Mouse (Mus musculus): Measurements from ENCODE around the gene Chmp6. TPM values are rescaled to one million over a fixed set of nuclear protein-coding genes. Genes with fewer than 3 reads are reported as not detected.

The Chmp6 gene
- polyA plus RNA-seq, 1 experiment from 2014 or later: 94.0 TPM

DNA sequence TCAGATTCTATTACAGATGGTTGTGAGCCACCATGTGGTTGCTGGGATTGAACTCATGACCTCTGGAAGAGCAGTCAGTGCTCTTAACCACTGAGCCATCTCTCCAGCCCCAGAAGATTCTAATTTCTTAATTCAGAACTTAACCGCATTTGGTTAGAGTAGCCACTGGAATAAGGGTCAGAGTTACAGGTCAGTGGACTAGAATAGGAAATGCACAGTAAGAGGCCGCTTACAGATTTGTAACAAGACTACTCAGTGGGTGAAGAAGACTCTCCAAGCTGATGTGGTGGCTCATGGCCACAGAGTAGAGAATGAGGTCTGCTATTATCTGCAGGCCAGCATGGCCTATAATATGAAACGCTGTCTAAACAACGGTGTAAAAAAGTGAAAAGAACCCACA is 10.3 kb upstream of the Chmp6 start:
- WGBS: 81% methylated on average over 4 of the region's 4 CpGs
- Histone ChIP-seq H3K36me3 (ENCODE audit: control insufficient read depth, insufficient read depth, low read length) (peaks cover 14% of the 10 kb centered on the region), H3K4me1 (ENCODE audit: control insufficient read depth, insufficient read depth, low read length) (no peaks in the 10 kb centered on the region), H3K9ac (ENCODE audit: low read depth, low read length) (no peak overlapping the region), H3K27me3 (ENCODE audit: control insufficient read depth, insufficient read depth, low read length) (no peaks in the 10 kb centered on the region), H3K4me3 (ENCODE audit: low read length) (no peak overlapping the region), H3K9me3 (ENCODE audit: control insufficient read depth, low read length) (no peaks in the 10 kb centered on the region), H3K4me2 (replicated peaks; ENCODE audit: low read depth, low read length) (no peak overlapping the region), H3K27ac (ENCODE audit: low read depth, low read length) (no peak overlapping the region)
- no peak for ATAC-seq (ENCODE audit: low FRiP score, low TSS enrichment)

DNA sequence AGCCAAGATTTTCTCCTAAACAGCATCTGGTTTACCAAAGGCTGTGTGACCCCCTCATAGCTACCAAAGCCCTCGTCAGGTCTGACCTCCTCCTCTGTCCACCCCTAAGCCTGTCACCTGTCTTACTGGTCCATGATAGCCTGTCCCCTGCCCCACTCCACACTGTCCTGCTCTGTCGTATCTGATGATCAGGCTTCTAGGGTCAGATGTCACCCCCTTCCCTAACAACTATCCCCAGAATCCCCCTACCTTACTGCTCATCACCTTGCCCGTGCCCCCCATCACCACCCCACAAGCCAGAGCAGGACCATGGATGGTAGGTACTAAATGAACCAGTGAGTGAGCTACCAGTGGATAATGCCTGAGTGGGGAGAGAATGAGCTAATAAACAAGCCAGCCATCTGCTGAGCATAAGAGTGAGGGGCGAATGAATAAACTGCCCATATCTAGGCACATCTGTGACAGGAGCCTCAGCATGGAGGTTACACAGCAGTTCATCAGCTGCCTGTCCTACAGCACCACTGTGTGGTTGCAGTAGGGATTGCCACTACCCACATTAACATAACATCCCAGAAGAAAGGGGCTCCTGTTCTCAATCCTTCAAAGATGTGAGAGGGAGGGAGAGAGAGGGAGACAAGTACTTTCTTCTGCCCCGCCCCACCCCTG is 8.5 kb upstream of the Chmp6 start:
- Histone ChIP-seq H3K36me3 (ENCODE audit: control insufficient read depth, insufficient read depth, low read length) (no peaks in the 10 kb centered on the region), H3K4me2 (replicated peaks; ENCODE audit: low read depth, low read length) (no peak overlapping the region), H3K4me1 (ENCODE audit: control insufficient read depth, insufficient read depth, low read length) (peaks cover 3% of the 10 kb centered on the region; the same call in 1 of the 2 replicates), H3K27ac (ENCODE audit: low read depth, low read length) (no peak overlapping the region), H3K4me3 (ENCODE audit: low read length) (no peak overlapping the region), H3K9me3 (ENCODE audit: control insufficient read depth, low read length) (no peaks in the 10 kb centered on the region), H3K27me3 (ENCODE audit: control insufficient read depth, insufficient read depth, low read length) (no peaks in the 10 kb centered on the region), H3K9ac (ENCODE audit: low read depth, low read length) (no peak overlapping the region)
- WGBS: 42% methylated on average over 5 of the region's 5 CpGs
- peak; percentile 41; the same call in 1 of the 2 replicates for ATAC-seq (ENCODE audit: low FRiP score, low TSS enrichment)

DNA sequence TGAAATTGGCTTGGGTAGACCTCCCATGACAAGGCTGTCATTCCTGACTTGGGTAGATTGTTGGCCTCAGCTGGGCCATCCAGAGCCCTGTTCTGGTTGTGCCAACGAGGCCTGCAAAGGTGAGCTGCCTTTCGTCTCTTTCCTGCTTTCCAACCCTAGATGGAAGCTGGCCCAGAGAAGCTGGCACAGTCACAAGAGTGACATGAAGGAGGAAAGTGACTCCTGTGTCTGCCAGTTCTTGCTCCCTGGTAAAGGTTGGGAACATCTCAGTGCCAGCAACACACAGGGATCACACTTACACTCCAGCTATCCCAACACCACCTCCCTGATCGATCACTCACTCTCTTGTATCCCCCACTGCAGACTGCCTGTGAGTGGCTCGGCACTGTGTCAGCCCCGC is 7.4 kb upstream of the Chmp6 start:
- H3K27me3 ChIP-seq (ENCODE audit: control insufficient read depth, insufficient read depth, low read length): no peaks in the 10 kb centered on the region
- no peak overlapping the region for H3K4me3 ChIP-seq (ENCODE audit: low read length)
- peaks cover 6% of the 10 kb centered on the region; the same call in 1 of the 2 replicates for H3K4me1 ChIP-seq (ENCODE audit: control insufficient read depth, insufficient read depth, low read length)
- H3K4me2 ChIP-seq (replicated peaks; ENCODE audit: low read depth, low read length): no peak overlapping the region
- H3K27ac ChIP-seq (ENCODE audit: low read depth, low read length): no peak overlapping the region
- 85% methylated on average over 5 of the region's 5 CpGs for WGBS
- no peak overlapping the region for H3K9ac ChIP-seq (ENCODE audit: low read depth, low read length)
- no peak for ATAC-seq (ENCODE audit: low FRiP score, low TSS enrichment)
- no peaks in the 10 kb centered on the region for H3K9me3 ChIP-seq (ENCODE audit: control insufficient read depth, low read length)
- H3K36me3 ChIP-seq (ENCODE audit: control insufficient read depth, insufficient read depth, low read length): no peaks in the 10 kb centered on the region

DNA sequence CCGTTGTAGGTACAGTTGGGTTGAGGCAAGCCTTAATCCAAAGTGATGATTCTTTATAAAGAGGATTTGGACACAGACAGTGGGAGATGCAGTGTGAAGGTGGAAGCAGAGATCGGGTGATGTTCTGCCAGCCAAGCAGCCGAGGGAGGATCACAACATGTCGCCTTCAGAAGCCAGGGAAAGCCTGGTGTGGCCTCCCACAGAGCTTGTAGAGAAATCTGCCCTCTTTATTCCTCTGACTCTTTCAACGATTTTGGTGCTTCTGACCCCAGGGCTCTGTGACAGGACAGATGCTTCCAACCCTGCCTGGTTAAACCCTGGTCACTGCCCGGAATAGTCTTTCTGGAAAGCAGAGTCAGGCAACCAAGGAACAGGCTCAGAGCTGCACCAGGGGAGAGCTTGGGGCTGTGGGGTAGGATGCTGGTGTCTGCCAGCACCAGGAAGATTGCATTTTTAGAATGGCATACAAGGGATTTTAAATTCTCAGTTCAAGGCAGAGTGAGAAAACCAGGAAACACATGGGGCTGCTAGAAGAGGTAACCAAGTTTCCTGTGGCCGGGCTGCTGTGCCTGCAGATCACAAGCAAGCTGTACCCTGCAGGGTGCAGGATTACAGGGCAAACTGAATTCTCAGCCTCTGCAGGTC is 6.1 kb upstream of the Chmp6 start:
- H3K27me3 ChIP-seq (ENCODE audit: control insufficient read depth, insufficient read depth, low read length): no peaks in the 10 kb centered on the region
- WGBS: 47% methylated on average over 7 of the region's 7 CpGs
- H3K36me3 ChIP-seq (ENCODE audit: control insufficient read depth, insufficient read depth, low read length): no peaks in the 10 kb centered on the region
- H3K4me3 ChIP-seq (ENCODE audit: low read length): no peak overlapping the region
- no peak for ATAC-seq (ENCODE audit: low FRiP score, low TSS enrichment)
- no peaks in the 10 kb centered on the region for H3K9me3 ChIP-seq (ENCODE audit: control insufficient read depth, low read length)
- no peak overlapping the region for H3K9ac ChIP-seq (ENCODE audit: low read depth, low read length)
- H3K4me1 ChIP-seq (ENCODE audit: control insufficient read depth, insufficient read depth, low read length): peaks cover 6% of the 10 kb centered on the region; the same call in 1 of the 2 replicates
- H3K27ac ChIP-seq (ENCODE audit: low read depth, low read length): no peak overlapping the region
- H3K4me2 ChIP-seq (replicated peaks; ENCODE audit: low read depth, low read length): no peak overlapping the region

DNA sequence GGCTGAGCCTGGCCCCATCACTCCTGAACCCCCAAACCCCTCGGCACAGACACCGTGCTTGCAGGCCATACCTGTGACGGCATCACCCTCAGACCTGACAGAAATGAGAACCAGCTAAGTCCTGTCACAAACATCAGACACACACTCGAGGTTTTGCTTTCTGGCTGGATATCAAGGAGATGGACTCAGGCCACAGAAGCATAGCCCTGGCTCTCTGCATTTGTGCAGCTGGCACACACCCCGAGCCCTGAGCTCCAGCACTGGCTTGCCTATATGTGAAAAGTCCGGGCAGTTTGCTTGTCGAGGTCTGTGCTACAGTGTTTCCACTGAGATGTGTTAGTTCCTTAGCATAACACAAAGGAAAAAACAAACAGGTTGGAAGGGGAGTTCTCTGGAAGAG is 5.5 kb upstream of the Chmp6 start:
- no peak overlapping the region for H3K4me2 ChIP-seq (replicated peaks; ENCODE audit: low read depth, low read length)
- H3K9me3 ChIP-seq (ENCODE audit: control insufficient read depth, low read length): no peaks in the 10 kb centered on the region
- ATAC-seq (ENCODE audit: low FRiP score, low TSS enrichment): no peak
- no peaks in the 10 kb centered on the region for H3K27me3 ChIP-seq (ENCODE audit: control insufficient read depth, insufficient read depth, low read length)
- no peak overlapping the region for H3K27ac ChIP-seq (ENCODE audit: low read depth, low read length)
- no peak overlapping the region for H3K9ac ChIP-seq (ENCODE audit: low read depth, low read length)
- peaks cover 7% of the 10 kb centered on the region for H3K4me1 ChIP-seq (ENCODE audit: control insufficient read depth, insufficient read depth, low read length)
- no peaks in the 10 kb centered on the region for H3K36me3 ChIP-seq (ENCODE audit: control insufficient read depth, insufficient read depth, low read length)
- no peak overlapping the region for H3K4me3 ChIP-seq (ENCODE audit: low read length)
- WGBS: 55% methylated on average over 7 of the region's 7 CpGs

GRCm38 (mm10) chr11:119909436-119909835 is 3.8 kb upstream of the Chmp6 start:
- whole genome bisulfite sequencing: 0% methylated on average over 5 of the region's 5 CpGs
- H3K4me3 ChIP-seq (ENCODE audit: low read length): no peak overlapping the region
- H3K27ac ChIP-seq (ENCODE audit: low read depth, low read length): no peak overlapping the region
- H3K4me1 ChIP-seq (ENCODE audit: control insufficient read depth, insufficient read depth, low read length): peaks cover 14% of the 10 kb centered on the region
- H3K9ac ChIP-seq (ENCODE audit: low read depth, low read length): no peak overlapping the region
- H3K36me3 ChIP-seq (ENCODE audit: control insufficient read depth, insufficient read depth, low read length): no peaks in the 10 kb centered on the region
- H3K27me3 ChIP-seq (ENCODE audit: control insufficient read depth, insufficient read depth, low read length): no peaks in the 10 kb centered on the region
- ATAC-seq (ENCODE audit: low FRiP score, low TSS enrichment): no peak
- H3K4me2 ChIP-seq (replicated peaks; ENCODE audit: low read depth, low read length): no peak overlapping the region
- H3K9me3 ChIP-seq (ENCODE audit: control insufficient read depth, low read length): no peaks in the 10 kb centered on the region

- Histone ChIP-seq H3K27ac (ENCODE audit: low read depth, low read length) (no peak overlapping the region), H3K9me3 (ENCODE audit: control insufficient read depth, low read length) (no peaks in the 10 kb centered on the region), H3K27me3 (ENCODE audit: control insufficient read depth, insufficient read depth, low read length) (no peaks in the 10 kb centered on the region), H3K4me3 (ENCODE audit: low read length) (peak overlapping the region; percentile 98), H3K36me3 (ENCODE audit: control insufficient read depth, insufficient read depth, low read length) (peaks cover 20% of the 10 kb centered on the region), H3K4me2 (replicated peaks; ENCODE audit: low read depth, low read length) (peak overlapping the region; percentile 93), H3K9ac (ENCODE audit: low read depth, low read length) (peak overlapping the region; percentile 97; the same call in 1 of the 2 replicates), H3K4me1 (ENCODE audit: control insufficient read depth, insufficient read depth, low read length) (peaks cover 35% of the 10 kb centered on the region)
- 6% methylated on average over 7 of the region's 7 CpGs for WGBS
- no peak for ATAC-seq (ENCODE audit: low FRiP score, low TSS enrichment)
These were observed 396 bp upstream of the Chmp6 start for GRCm38 (mm10) chr11:119912845-119913244.

DNA sequence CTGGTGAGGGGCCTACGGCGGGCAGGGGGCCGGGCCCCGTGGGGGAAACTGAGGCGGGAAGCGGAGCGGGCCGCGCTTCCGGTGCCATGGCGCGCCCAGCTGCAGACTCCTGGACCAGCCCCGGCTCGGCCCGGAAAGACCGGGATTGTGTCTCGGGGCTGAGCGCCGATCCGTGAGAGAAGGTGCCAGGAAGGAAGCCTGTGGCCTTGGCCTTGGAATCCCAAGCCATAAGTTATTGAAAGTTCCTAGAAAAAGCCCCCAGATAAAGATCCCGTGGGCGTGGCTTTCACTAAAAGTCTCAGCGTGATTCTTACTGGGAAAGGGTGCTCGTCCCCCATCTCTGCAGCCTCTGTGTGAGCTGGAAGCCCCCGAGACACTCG is 684 bp downstream of the Chmp6 start:
- Histone ChIP-seq H3K4me3 (ENCODE audit: low read length) (peak overlapping the region; percentile 98), H3K36me3 (ENCODE audit: control insufficient read depth, insufficient read depth, low read length) (peaks cover 31% of the 10 kb centered on the region), H3K9ac (ENCODE audit: low read depth, low read length) (peak overlapping the region; percentile 97), H3K27me3 (ENCODE audit: control insufficient read depth, insufficient read depth, low read length) (no peaks in the 10 kb centered on the region), H3K9me3 (ENCODE audit: control insufficient read depth, low read length) (no peaks in the 10 kb centered on the region), H3K4me2 (replicated peaks; ENCODE audit: low read depth, low read length) (peak overlapping the region; percentile 93), H3K4me1 (ENCODE audit: control insufficient read depth, insufficient read depth, low read length) (peaks cover 35% of the 10 kb centered on the region), H3K27ac (ENCODE audit: low read depth, low read length) (peak overlapping the region; percentile 73)
- ATAC-seq (ENCODE audit: low FRiP score, low TSS enrichment): no peak; the same call in 1 of the 2 replicates
- WGBS: under 1% methylated on average over 24 of the region's 26 CpGs

DNA sequence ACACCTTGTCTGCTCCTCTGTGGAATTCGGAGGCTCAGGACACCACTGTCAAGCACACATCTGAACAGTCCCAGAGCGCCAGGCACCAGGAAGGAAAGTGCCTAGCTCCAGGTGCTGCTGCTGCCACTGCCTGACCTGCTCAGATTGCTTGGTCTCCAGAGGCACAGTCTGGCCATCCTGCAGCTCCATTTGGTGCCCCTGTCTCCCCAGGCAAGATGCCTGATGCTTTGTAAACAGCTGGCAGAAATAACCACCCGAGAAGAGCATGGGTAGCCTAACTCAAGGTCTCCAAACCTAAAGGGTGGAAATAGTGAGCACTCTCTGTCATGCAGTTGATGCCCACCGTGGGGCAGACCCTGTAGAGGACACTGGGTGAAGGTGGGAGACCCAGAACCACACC is 1.1 kb downstream of the Chmp6 start:
- Histone ChIP-seq H3K4me1 (ENCODE audit: control insufficient read depth, insufficient read depth, low read length) (peaks cover 35% of the 10 kb centered on the region), H3K9ac (ENCODE audit: low read depth, low read length) (peak overlapping the region; percentile 97), H3K27ac (ENCODE audit: low read depth, low read length) (peak overlapping the region; percentile 73; the same call in 1 of the 2 replicates), H3K4me2 (replicated peaks; ENCODE audit: low read depth, low read length) (peak overlapping the region; percentile 93), H3K9me3 (ENCODE audit: control insufficient read depth, low read length) (no peaks in the 10 kb centered on the region), H3K4me3 (ENCODE audit: low read length) (peak overlapping the region; percentile 98), H3K36me3 (ENCODE audit: control insufficient read depth, insufficient read depth, low read length) (peaks cover 35% of the 10 kb centered on the region), H3K27me3 (ENCODE audit: control insufficient read depth, insufficient read depth, low read length) (no peaks in the 10 kb centered on the region)
- no peak for ATAC-seq (ENCODE audit: low FRiP score, low TSS enrichment)
- WGBS: 5% methylated on average over 4 of the region's 4 CpGs
